Mouse (Mus musculus) T-helper 17 cell (primary cell): Measurements from ENCODE around the gene Isoc2a.

Experiments used
- in situ Hi-C, 2 experiments: fragments of 300-600 bp; cut with MboI, MseI; formaldehyde crosslinking; loops; 1 replicate in 1 of 2; 2 replicates in 1 of 2; pipeline ENCODE4 v1.15.1; 2025; ENCODE audit warnings: high pct_unique_total_duplicates in 2 of 2

The Isoc2a gene

DNA sequence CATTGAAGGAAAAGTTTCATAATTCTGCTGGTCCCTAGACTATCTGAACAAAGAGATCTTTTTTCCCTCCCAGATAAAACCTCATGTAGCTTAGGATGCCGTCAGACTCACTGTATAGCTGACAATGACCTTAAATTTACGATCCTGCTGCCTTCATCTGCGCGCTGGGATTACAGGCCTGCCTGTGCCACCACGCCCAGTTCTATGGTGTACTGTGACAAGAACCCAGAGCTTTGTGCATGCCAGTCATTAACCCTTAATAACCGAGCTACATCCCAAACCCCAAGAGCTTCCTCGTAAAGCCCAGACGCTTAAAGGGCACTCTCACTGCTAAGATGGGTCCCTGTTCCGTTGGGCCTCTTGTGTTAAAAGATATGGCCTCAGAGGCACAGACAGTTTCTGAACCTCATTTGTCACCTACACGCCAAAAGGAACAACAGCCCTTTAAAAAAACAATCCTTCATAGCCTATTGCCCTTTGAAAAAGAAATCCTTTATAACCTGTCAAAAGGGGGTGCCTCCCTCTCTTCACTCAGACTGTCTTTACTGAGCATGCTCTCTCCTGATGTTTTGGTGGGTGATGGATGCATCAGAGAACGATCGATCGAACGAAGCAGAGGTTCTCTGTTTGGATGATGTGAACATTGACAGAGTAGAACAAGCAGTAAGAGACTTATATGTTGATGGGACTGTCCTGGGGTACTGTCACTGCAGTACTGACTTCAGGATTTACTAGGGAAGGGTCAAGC, 38.9 kb downstream of the Isoc2a start:
- in situ Hi-C loops, result loop anchor here in 1 of 2 experiments (5.0 kb wide), 1 partner anchor 101 kb away; the partner anchor contains the start of gene Gm44973

DNA sequence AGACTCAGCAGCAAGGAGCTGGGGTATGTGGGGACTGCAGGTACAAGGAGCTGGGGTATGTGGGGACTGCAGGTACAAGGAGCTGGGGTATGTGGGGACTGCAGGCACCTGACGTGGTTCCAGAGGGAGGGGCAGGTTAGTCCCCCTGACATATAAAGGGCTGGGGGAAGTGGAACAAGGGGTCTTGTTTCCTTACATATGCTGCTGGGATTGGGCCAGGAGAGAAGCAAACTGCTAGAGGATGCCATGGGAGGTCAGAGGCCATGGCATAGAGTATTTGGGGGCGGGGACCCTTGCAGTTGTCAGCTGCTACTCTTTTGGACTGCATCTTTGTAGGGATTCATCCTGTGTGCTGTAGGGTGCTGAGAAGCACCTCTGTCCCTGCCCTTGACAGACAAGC, 40.5 kb downstream of the Isoc2a start:
- in situ Hi-C loops, result loop anchor here in 1 of 2 experiments (5.0 kb wide), 1 partner anchor 100 kb away; the partner anchor contains the start of gene Gm44973

DNA sequence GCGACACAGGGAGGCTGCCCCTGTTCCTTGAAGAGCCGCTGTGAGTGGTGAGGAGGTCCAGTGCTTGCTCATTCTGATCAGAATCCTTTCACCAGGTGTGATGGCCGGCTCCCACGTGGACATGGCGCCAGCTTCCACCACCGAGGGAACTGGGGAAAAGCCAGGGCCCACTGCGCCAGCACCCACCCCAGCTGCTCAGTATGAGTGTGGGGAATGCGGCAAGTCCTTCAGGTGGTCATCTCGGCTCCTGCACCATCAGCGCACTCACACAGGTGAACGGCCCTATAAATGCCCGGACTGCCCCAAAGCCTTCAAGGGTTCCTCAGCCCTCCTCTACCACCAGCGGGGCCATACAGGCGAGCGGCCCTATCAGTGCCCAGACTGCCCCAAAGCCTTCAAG, 41.7 kb downstream of the Isoc2a start:
- in situ Hi-C loops, result loop anchor here in 1 of 2 experiments (5.0 kb wide), 1 partner anchor 99 kb away; the partner anchor contains the start of gene Gm44973

DNA sequence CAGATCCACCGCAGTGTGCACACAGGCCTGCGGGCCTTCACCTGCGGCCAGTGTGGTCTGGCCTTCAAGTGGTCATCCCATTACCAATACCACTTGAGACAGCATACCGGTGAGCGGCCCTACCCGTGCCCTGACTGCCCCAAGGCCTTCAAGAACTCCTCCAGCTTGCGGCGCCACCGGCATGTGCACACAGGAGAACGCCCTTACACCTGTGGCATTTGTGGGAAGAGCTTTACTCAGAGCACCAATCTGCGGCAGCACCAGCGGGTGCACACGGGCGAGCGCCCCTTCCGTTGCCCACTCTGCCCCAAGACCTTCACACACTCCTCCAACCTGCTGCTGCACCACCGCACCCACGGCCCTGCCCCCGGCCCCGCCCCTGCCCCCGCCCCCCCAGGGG, 42.1 kb downstream of the Isoc2a start:
- in situ Hi-C loops, result loop anchor here in 1 of 2 experiments (5.0 kb wide), 1 partner anchor 98 kb away; the partner anchor contains the start of gene Gm44973

DNA sequence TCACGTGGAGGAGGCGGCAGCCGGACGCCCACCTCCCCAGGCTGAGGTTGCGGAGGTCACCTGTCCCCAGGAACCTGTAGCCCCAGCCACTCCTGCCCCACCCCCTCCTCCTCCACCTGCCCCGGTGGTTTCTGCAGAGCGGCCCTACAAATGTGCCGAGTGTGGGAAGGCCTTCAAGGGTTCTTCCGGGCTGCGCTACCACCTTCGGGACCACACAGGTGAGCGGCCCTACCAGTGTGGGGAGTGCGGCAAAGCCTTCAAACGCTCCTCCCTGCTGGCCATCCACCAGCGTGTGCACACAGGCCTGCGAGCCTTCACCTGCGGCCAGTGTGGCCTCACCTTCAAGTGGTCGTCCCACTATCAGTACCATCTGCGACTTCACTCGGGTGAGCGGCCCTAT, 43.0 kb downstream of the Isoc2a start:
- in situ Hi-C loops, result loop anchor here in 1 of 2 experiments (5.0 kb wide), 1 partner anchor 97 kb away; the partner anchor contains the start of gene Gm44973

DNA sequence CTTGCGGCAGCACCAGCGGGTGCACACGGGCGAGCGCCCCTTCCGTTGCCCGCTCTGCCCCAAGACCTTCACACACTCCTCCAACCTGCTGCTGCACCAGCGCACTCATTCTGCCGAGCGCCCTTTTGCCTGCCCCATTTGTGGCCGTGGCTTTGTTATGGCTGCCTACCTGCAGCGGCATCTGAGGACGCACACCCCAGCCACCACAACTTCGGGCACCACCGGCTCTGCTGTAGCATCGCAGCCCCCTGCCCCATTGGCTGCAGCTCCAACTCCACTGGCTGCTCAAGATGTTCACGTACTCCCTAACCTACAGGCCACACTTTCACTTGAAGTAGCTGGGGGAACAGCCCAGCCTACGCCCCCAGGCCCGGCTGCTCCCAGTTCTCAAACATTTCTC, 43.5 kb downstream of the Isoc2a start:
- in situ Hi-C loops, result no loop called here

DNA sequence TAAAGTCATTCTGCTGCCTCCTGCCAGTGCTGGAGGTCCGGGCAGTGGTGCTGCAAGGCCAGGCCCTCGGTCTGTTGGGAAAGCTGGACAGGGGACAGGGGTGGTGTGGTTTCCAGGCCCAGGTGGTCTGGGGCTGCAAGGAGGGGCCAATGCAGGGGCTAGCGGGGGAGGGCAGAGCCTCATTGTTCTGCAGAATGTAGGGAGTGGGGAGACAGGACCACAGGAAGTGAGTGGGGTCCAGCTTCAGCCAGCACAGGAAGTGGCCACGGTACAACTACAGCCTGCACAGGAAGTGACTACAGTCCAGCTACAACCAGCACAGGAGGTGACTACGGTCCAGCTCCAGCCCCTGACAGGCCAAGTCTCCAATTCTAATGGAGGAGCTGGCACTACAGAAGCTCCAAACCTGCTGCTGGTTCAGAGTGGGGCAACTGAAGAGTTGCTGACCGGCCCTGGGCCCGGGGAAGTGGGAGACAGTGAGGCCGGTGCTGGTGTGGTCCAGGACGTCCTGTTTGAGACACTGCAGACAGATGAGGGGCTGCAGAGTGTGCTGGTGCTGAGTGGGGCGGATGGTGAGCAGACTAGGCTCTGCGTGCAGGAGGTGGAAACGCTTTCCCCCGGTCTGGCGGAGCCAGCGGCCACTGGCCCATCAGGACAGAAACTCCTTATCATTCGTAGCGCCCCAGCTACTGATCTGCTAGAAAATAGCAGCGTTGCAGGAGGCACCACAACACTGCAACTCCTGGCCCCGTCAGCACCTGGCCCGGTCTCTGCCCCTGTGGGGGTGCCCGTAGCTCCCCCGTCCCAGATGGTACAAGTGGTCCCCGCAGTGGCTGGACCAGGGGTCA, 44.2 kb downstream of the Isoc2a start:
- in situ Hi-C loops, result no loop called here

DNA sequence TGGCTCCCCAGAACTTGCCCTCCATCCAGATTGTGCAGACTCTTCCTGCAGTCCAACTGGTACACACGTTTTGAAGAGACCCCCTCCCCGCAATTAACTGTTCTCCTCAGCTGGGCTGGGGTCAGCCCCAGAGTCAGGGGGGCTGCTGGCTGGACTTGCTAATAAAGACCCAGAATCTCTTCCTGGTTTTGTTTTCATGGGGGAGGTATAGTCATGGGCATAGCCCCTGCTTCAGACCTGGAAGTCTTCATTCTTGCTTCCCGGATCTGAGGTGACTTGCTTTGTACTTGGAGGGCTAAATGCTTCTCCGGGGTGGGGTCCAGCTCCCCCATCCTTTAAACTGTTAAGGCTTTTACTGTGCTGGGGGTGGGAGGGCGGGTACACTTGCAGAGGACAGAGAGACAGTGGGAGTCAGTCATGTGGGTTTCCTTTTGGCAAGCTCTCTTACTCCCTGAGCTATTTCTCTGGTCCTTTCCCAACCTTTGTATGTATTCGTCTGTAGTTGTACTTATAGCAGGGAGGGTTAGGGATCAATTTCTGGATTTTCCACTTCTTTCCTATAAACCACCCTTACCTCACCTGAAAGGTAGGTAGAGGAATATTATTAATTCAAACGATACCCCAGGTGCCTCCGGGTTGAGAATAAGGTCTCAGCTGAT, 45.0 kb downstream of the Isoc2a start, which contains the start of gene Nat14:
Gene Nat14, plus strand, starts transcription at position 205 of the 659 bp plus-strand sequence.
- in situ Hi-C loops, result no loop called here

DNA sequence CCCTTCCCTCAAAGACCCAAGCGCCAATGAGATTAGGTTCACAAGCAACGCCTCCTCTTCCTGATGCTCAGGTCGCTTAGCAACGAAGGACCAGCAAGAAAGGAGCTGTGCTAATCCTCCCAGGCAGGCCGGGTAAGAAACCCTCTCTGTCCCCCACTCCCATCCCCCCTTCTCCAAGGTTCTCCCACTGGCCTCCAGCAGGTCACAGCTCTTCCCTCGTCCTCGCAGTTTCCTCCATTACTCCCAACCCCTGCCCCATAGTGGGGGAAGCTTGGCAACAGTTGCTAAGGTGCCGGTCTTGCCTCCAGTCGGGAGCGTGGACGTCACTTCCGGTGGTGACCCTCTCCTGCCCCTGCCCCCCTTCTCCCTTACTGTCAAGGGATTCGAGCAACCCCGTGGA, 45.6 kb downstream of the Isoc2a start:
- in situ Hi-C loops, result no loop called here

DNA sequence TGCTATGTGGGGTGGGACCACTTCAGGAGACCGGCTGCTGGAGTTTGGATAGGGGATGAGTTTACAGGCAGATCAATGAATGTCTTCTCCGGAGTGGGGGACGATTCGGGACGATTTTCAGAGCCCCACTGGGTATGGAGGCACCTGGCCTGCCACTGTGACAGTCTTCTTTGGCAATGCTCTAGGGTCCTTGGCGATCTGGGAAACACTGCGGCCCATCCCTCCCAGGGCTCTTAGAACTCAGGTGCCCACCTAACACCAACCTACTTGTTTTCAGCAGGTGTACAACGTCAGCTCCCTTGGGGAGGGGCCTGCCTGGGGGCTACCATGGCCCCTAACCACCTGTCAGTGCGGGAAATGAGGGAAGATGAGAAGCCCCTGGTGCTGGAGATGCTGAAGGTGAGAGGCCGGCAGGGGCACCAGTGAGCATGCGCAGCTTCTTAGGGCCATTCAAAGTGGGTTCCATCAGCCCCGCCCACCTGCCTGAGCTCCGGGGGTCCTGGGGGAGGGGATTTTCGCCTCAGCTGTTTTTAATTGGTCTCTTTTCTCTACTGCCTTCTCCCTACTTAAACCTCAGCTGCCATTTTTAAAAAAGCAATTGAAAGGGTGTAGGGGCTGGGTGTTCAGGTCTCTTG, 46.1 kb downstream of the Isoc2a start:
- in situ Hi-C loops, result no loop called here

DNA sequence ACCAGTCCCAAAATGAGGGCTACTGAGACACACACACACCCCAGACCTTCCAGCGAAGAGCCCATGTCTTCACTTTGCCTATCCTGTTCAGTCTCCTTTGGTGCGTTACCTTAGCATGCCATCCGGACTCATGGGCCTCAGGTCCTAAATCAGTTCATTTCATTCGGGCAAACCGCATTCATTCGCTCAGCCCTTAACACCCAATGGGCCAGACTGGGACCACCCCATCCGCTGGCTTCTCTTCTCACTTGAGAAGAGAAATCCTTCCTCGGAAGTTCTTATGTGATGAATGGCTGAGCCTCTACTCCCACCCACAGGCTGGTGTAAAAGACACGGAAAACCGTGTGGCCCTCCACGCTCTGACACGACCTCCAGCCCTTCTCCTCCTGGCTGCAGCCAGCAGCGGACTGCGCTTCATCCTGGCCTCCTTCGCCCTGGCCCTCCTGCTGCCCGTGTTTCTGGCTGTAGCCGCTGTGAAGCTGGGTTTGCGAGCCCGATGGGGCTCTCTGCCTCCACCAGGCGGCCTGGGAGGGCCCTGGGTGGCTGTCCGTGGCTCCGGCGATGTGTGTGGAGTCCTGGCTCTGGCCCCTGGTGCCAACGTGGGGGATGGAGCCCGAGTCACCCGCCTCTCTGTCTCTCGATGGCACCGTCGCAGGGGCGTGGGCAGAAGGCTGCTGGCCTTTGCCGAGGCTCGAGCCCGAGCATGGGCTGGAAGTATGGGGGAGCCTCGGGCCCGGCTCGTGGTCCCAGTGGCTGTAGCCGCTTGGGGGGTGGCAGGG, 46.8 kb downstream of the Isoc2a start:
- in situ Hi-C loops, result no loop called here

DNA sequence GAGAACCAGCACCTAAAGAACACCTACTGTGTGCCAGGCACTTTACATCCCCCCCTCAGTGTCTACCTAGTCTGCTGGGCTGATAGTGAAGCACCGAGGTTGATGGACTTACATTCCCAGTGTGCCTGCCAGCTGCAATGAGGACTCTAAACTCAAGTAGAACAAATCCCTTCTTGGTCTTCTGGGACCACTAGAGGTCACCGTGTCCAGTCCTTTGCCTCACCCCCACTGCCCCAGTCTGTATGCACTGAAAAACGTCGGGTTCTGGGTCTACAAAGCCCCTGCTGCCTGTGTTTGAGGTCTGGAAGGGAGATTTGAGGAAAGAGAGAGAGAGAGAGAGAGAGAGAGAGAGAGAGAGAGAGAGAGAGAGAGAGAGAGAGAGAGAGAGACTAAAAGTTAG, 47.5 kb downstream of the Isoc2a start:
- in situ Hi-C loops, result no loop called here

DNA sequence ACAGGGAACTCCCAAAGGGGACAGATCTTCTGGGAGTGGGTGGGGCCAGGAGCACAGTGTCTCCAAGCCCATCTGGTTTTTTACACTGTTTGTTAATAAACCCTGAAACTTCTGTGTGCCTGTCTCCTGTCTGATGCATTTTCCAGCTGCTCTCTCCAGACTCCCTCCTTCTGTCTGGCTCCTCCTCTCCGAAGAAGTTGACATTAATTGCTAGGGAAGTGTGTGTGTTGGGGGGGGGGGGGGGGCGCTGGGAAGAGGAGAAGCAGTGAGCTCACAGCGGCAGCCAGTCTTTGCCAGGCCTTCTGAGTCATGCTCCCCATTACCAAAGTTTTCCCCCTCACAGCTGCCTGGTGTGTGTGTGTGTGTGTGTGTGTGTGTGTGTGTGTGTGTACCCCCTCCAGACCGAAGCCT, 47.9 kb downstream of the Isoc2a start:
- in situ Hi-C loops, result loop anchor here in 1 of 2 experiments (5.0 kb wide), 1 partner anchor 378 kb away; the partner anchor contains the start of gene Syt5

DNA sequence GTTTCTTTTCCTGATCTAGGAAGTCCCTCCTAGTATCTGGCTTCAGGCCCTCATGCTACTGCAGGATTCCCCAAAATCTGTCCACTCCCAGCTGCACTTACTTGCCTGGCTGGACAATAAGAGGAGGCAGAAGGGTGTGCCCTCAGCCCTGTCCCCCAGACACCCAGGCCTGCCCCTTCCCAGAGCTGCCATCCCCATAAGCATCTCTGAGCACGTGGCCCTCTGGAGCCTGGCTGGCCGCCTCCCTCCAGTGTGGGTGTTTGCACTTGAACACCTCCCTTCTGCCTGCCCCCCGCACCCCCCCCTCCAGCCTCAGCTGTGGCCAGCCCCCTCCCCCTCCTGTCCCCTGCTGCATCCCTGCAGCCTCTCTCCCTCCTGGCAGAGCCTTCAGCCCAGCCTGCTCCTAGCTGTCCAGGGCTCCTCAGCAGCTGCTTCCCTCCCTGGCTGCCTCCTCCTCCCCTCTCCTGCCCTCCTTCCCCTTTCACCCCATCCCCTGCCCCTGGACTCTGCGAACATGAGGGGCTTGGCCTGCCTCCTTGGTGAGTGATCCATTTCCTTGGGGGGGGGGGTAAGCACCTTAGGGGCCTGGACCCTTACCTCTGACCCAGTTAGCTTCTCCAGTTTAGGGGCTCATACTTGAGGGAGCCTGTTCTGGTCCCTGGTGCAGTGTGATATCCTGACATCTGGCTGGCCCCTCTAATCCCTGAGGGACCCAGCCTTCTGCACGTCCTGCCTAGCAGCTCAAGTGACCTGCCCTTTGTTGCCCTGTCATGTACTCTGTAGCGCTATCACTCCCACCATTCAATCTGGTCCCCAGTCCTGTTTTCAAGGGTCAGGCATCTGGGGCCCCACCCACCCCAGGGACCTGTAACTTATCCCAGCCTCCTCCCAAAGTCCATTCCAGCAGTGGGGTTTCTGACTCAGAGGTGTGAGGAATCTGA, 48.8 kb downstream of the Isoc2a start, which contains the start of gene Ssc5d:
Gene Ssc5d, plus strand, starts transcription at position 345 of the 941 bp plus-strand sequence.
- in situ Hi-C loops, result loop anchor here in 1 of 2 experiments (5.0 kb wide), 1 partner anchor 378 kb away; the partner anchor contains the start of gene Syt5

DNA sequence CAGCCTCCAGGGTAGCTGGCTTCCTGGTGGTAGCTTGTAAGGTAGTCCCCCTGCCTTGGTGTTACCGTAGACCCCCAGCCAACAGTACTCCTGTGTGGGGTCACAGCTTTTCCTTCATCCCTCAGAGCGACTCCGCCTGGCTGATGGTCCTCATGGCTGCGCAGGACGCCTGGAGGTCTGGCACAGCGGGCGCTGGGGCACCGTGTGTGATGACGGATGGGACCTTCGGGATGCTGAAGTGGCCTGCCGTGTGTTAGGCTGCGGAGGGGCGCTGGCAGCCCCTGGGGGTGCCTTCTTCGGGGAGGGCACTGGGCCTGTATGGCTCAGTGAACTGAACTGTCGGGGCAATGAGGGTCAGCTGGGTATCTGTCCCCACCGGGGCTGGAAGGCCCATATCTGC, 49.9 kb downstream of the Isoc2a start:
- in situ Hi-C loops, result loop anchor here in 1 of 2 experiments (5.0 kb wide), 1 partner anchor 380 kb away; the partner anchor contains the start of gene Syt5

DNA sequence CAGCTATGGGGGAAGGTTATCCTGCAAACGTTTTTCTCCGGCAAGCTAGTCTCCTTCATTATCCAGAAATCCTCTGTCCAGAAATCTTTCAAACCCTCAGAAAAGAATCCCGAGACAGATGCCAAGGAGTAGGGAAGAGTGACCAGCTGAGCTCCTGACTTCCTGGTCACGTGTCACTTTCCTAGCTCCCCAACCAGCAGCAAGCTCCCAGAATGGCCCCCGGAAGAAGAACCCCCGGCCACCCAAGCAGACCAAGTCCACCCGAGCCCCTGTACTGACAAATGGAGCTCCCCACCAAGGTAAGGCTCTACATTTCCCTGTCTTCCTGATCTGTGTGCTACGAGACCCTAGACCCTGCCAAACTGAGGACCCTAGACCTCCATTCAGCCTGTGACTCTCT, 50.8 kb downstream of the Isoc2a start:
- in situ Hi-C loops, result loop anchor here in 1 of 2 experiments (5.0 kb wide), 1 partner anchor 380 kb away; the partner anchor contains the start of gene Syt5

DNA sequence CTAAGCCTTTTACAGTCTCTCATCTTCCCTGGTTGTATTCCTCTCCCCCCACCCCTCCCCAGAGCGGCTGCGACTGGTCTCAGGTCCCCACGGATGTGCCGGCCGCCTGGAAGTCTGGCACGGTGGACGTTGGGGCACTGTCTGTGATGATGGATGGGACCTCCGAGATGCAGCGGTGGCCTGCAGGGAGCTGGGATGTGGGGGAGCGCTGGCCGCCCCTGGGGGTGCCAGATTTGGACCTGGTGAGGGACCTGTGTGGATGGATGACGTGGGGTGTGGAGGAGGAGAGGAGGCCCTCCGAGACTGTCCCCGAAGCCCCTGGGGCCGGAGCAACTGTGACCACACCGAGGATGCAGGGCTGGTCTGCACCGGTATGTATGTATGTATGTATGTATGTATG, 51.4 kb downstream of the Isoc2a start:
- in situ Hi-C loops, result loop anchor here in 1 of 2 experiments (5.0 kb wide), 1 partner anchor 381 kb away; the partner anchor contains the start of gene Syt5

DNA sequence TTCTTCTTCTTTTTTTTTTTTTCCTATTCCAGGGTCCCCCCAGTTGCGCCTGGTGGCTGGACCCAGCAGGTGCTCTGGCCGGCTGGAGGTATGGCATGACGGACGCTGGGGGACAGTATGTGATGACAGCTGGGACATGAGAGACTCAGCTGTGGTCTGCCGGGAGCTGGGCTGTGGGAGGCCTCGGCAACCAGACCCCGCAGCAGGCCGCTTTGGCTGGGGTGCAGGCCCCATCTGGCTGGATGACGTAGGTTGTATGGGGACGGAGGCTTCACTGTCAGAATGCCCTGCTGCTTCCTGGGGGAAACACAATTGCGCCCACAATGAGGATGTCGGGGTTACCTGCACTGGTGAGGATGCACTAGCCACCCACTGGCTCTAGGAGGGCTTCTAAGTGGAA, 56.1 kb downstream of the Isoc2a start:
- in situ Hi-C loops, result no loop called here
